Mouse (Mus musculus) midbrain, embryonic 16.5 days (tissue): ENCODE measurements around the gene Gm37240. TPM values are rescaled to one million over a fixed set of nuclear protein-coding genes. Genes with fewer than 3 reads are reported as not detected.
"Not testable (repeated sequence)": the region's sequence is repeated elsewhere in the genome, so short reads cannot be mapped to it uniquely, and the experiment has no call there.

Experiments
- ATAC-seq: fragments of 200-750 bp; cut with Nextera tagmentation; 2 replicates; pipeline ENCODE4 v1.8.0; 2017; ENCODE audit warnings: moderate TSS enrichment
- H3K27ac ChIP-seq: fragments of 300-500 bp; sonication (generic); 2 replicates; pipeline ENCODE4 v1.5.1; 2014; ENCODE audit warnings: mild to moderate bottlenecking, low read length, mixed read lengths
- H3K27me3 ChIP-seq: fragments of 300-500 bp; sonication (generic); 2 replicates; pipeline ENCODE4 v1.6.1; 2014; ENCODE audit warnings: low read depth, low read length, mixed read lengths; ENCODE audit not compliant: control insufficient read depth, insufficient read depth
- H3K36me3 ChIP-seq: fragments of 300-500 bp; sonication (generic); 2 replicates; pipeline ENCODE4 v1.6.1; 2014; ENCODE audit warnings: mild to moderate bottlenecking, low read length, moderate library complexity, mixed read lengths; ENCODE audit not compliant: control insufficient read depth, insufficient read depth
- H3K4me1 ChIP-seq: fragments of 300-500 bp; sonication (generic); 2 replicates; pipeline ENCODE4 v1.6.1; 2014; ENCODE audit warnings: mild to moderate bottlenecking, low read length, mixed read lengths; ENCODE audit not compliant: control insufficient read depth, insufficient read depth
- H3K4me2 ChIP-seq: fragments of 300-500 bp; sonication (generic); 2 replicates; pipeline ENCODE4 v1.6.1; 2014; ENCODE audit warnings: mild to moderate bottlenecking, low read length, mixed read lengths
- H3K4me3 ChIP-seq: fragments of 300-500 bp; sonication (generic); 2 replicates; pipeline ENCODE4 v1.5.1; 2014; ENCODE audit warnings: low read depth, mild to moderate bottlenecking, low read length, moderate library complexity, mixed read lengths
- H3K9ac ChIP-seq: fragments of 300-500 bp; sonication (generic); 2 replicates; pipeline ENCODE4 v1.6.1; 2014; ENCODE audit warnings: low read depth, low read length, mixed read lengths
- H3K9me3 ChIP-seq: fragments of 300-500 bp; sonication (generic); replicated peaks from 2 replicates; pipeline ENCODE4 v1.6.1; 2014; ENCODE audit warnings: mild to moderate bottlenecking, low read length, mixed read lengths; ENCODE audit not compliant: control insufficient read depth, poor library complexity, severe bottlenecking
- WGBS: fragments of 180-500 bp; shearing (Covaris S2); extraction: QIAGEN DNeasy Blood & Tissue Kit; methylation state at CpG from one replicate; pipeline ENCODE4 v1.1.7; 2014; 5-methylcytosine and 5-hydroxymethylcytosine counted together
- polyA plus RNA-seq: library from polyadenylated mRNA; unstranded; fragments of >200 nt; fragmentation: Nextera tagmentation; extraction: Ambion mirVana; gene quantifications from 2 replicates; pipeline ENCODE4 v1.2.1, GENCODE M21; 2015

Gene Gm37240
- polyA plus RNA-seq, 1 experiment from 2014 or later: 0.26 TPM

DNA sequence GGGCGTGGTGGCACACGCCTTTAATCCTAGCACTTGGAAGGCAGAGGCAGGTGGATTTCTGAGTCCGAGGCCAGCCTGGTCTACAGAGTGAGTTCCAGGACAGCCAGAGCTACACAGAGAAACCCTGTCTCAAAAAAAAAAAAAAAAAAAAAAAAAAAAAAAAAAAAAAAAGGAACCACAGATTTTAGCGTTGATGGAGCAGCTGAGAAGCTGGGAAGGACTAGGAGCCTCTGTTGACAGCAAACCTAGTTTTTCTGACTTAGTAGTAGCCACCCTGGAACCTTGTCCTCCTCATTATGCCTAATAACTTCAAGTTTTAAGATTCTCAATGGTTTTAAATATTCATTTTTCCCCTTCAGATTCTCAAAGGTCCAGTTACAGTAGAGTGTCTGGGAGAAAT, 1239.2 kb downstream of the Gm37240 start:
- WGBS: 91% methylated on average over 4 of the region's 4 CpGs
- H3K9me3 ChIP-seq, H3K27ac ChIP-seq, H3K4me1 ChIP-seq, H3K4me3 ChIP-seq, H3K27me3 ChIP-seq, H3K9ac ChIP-seq, H3K4me2 ChIP-seq, ATAC-seq, H3K36me3 ChIP-seq: not testable (repeated sequence)

DNA sequence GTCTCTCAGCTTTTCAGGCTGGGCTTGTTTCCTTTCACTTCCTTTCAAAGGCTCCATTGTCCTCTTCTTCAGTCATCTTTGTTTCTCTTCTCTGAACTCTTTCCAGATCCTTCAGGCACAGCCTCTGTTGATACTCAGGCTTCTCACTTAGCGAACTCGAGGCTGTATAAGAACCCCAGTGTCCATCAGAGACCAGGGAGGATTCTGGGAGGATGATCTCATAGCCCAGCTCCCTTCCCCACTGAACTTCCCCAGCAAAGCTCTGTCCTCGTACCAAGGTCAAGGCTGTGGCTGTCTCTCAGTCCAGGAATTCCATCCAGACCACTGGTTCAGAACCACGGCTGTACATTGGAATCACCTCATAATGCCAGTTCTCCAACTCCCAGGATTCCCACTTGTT, 1239.7 kb downstream of the Gm37240 start:
- Histone ChIP-seq H3K36me3 (no peaks in the 10 kb centered on the region), H3K9me3 (no peaks in the 10 kb centered on the region), H3K27ac (no peak overlapping the region), H3K4me1 (no peaks in the 10 kb centered on the region), H3K4me2 (no peak overlapping the region), H3K4me3 (no peak overlapping the region), H3K27me3 (no peaks in the 10 kb centered on the region), H3K9ac (no peak overlapping the region)
- 38% methylated on average over 4 of the region's 4 CpGs for WGBS
- ATAC-seq: no peak

DNA sequence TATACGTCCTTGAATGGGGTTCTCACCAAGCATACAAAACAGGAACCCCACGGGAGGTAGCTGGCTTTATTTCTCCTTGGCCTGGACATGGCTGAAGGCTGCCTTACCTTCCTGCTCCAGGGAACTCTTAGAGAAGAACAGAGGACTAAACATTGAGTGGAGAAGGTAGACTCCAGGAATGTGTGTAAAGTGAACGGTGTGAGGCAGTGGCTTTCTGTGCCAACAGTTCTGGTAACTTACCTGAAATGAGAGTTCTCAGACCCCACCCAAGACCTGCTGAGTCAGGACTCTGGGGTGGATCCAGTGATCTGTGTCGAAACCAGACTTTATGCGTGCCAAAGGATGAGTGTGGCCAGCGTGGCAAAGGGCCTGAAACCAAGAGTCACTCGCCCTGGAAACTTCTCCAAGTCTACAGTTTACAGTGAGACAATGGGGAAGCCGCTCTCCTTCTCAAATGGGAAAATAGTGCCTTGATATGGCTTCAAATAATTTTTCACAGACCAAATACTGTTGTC, 1240.9 kb downstream of the Gm37240 start:
- no peak overlapping the region for H3K4me3 ChIP-seq
- WGBS: 86% methylated on average over 8 of the region's 8 CpGs
- H3K9ac ChIP-seq: no peak overlapping the region
- no peak overlapping the region for H3K27ac ChIP-seq
- H3K4me1 ChIP-seq: no peaks in the 10 kb centered on the region
- no peak for ATAC-seq
- no peaks in the 10 kb centered on the region for H3K27me3 ChIP-seq
- no peaks in the 10 kb centered on the region for H3K36me3 ChIP-seq
- H3K9me3 ChIP-seq: no peaks in the 10 kb centered on the region
- no peak overlapping the region for H3K4me2 ChIP-seq

DNA sequence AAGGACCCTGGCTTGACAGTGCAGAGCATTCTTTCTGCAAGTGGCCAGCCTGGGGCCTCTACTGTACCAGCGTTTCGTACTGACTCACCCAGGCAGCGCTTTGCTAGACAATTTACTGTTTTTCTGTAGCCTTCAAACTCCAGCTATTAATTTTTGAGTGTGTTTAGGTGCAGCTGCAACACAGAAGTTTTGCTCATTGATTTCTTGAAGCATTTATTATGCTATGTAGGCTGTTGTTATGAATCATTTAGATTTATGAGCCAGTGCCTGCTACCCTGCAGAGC, 1241.4 kb downstream of the Gm37240 start:
- Histone ChIP-seq H3K9me3 (no peaks in the 10 kb centered on the region), H3K36me3 (no peaks in the 10 kb centered on the region), H3K4me3 (no peak overlapping the region), H3K4me1 (no peaks in the 10 kb centered on the region), H3K9ac (no peak overlapping the region), H3K27me3 (no peaks in the 10 kb centered on the region), H3K27ac (no peak overlapping the region), H3K4me2 (no peak overlapping the region)
- no peak for ATAC-seq
- 96% methylated on average over 3 of the region's 3 CpGs for WGBS

DNA sequence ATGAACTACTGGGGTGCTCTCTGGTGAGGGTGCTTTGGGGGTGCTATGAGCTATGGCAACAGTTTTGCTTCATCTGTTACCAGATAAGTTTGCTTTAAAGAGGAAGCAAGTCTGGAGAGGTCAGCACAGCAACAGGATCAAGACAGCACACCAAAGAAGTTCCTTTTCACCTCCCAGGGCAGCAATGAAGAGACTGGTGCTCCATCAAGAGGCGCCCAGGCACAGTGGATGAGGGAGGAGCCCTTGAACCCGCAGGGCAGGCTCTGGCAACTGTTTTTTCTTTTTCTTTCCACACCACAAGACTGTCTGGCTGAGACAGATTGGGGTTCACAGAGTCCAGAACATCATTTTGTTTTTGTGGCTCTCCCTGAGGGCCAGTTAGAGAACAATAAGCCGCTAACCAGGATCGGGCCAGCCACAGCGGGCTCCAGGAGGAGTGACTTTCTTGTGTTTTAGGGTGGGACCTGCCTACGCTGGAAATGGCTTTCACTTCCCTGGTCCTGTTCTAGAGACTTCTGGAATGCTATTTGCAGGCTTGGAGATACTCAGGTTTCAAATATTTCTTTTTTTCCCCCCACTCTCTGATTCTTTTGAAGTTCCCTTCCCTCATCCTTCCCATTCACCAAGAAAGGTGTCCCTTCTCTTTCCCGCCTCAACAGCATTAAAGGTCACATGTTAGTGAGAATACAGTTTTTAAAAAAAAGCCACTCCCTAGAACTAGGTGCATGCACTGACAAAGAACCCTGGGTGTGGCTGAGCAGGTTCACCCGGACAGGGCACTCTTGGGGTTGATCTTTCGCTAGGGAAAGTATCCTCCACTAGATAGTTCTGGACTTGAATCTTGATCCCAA, 1241.9 kb downstream of the Gm37240 start:
- no peak for ATAC-seq
- H3K27ac ChIP-seq: no peak overlapping the region
- 84% methylated on average over 9 of the region's 9 CpGs for WGBS

DNA sequence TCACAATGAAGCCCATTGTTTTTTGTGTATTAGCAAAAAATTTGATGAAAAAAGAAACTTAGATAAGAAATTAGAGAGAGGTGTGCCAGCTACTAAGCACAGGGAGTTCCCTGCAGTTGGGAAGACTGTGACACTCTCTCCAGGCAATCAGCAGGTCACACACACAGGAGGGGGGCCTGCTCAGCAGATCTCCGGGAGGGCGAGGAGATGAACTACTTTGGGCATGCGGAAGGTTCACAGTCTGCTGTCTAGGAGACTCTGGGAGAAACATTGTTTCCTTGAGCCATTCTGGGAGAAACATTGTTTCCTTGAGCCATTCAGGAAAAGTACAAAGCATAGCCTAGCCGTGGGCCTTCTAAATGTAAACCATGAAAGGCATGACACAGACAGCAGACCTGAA, 1244.4 kb downstream of the Gm37240 start:
- Histone ChIP-seq H3K27ac (no peak overlapping the region), H3K9me3 (no peaks in the 10 kb centered on the region), H3K36me3 (no peaks in the 10 kb centered on the region), H3K9ac (no peak overlapping the region), H3K4me2 (no peak overlapping the region), H3K27me3 (no peaks in the 10 kb centered on the region), H3K4me3 (no peak overlapping the region), H3K4me1 (no peaks in the 10 kb centered on the region)
- 48% methylated on average over 4 of the region's 4 CpGs for WGBS
- no peak for ATAC-seq

More for the DNA sequence above, 1241.9 kb downstream of the Gm37240 start:
- H3K9me3 ChIP-seq: no peaks in the 10 kb centered on the region
- no peaks in the 10 kb centered on the region for H3K36me3 ChIP-seq
- H3K4me2 ChIP-seq: no peak overlapping the region
- no peaks in the 10 kb centered on the region for H3K27me3 ChIP-seq
- H3K9ac ChIP-seq: no peak overlapping the region
- no peaks in the 10 kb centered on the region for H3K4me1 ChIP-seq
- no peak overlapping the region for H3K4me3 ChIP-seq

DNA sequence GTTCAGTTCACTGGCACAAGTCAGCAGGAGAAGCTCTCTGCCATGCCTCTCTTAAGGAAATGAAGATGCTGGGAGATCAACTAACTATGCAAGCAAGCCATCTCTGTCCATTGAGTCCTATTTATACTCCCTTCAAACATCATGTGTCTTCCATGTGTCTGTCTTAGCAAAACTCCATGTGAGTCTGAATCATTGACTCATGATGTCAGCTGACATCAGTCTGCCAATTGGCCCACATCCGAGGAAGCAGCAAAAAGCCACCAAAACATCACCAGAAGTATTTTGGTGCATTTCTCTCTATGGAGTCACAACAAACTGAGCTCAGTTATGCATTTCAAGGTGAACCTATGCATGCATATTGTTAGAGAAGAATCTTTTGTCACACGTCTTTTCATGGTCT, 1245.9 kb downstream of the Gm37240 start:
- no peaks in the 10 kb centered on the region for H3K36me3 ChIP-seq
- no peaks in the 10 kb centered on the region for H3K4me1 ChIP-seq
- ATAC-seq: no peak
- no peaks in the 10 kb centered on the region for H3K27me3 ChIP-seq
- H3K27ac ChIP-seq: no peak overlapping the region
- no peak overlapping the region for H3K4me2 ChIP-seq
- H3K4me3 ChIP-seq: no peak overlapping the region
- no peak overlapping the region for H3K9ac ChIP-seq
- H3K9me3 ChIP-seq: no peaks in the 10 kb centered on the region
- 90% methylated on average over 2 of the region's 2 CpGs for WGBS

DNA sequence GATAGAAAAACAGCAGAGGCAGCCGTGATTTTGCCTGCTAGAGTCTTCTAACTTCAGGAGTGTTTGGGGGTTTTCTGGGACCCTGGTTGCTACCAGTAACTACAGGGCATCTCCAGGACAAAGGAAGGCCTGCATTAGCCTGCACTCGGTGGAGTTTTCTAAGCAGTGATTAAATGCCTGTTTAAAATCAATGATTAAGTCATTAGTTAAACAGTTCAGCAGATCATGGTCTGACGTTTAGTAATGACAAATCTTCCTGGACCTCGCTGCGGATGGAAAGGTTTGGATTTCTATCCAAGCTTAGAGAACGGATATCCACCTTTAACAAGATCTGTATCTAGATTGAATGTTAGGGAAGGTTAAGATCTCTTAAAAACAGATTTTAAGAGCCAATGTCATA, 1246.8 kb downstream of the Gm37240 start:
- Histone ChIP-seq H3K36me3 (no peaks in the 10 kb centered on the region), H3K27ac (no peak overlapping the region), H3K9ac (no peak overlapping the region), H3K27me3 (no peaks in the 10 kb centered on the region), H3K4me2 (no peak overlapping the region), H3K4me1 (no peaks in the 10 kb centered on the region), H3K9me3 (no peaks in the 10 kb centered on the region), H3K4me3 (no peak overlapping the region)
- WGBS: 51% methylated on average over 6 of the region's 6 CpGs
- ATAC-seq: no peak

DNA sequence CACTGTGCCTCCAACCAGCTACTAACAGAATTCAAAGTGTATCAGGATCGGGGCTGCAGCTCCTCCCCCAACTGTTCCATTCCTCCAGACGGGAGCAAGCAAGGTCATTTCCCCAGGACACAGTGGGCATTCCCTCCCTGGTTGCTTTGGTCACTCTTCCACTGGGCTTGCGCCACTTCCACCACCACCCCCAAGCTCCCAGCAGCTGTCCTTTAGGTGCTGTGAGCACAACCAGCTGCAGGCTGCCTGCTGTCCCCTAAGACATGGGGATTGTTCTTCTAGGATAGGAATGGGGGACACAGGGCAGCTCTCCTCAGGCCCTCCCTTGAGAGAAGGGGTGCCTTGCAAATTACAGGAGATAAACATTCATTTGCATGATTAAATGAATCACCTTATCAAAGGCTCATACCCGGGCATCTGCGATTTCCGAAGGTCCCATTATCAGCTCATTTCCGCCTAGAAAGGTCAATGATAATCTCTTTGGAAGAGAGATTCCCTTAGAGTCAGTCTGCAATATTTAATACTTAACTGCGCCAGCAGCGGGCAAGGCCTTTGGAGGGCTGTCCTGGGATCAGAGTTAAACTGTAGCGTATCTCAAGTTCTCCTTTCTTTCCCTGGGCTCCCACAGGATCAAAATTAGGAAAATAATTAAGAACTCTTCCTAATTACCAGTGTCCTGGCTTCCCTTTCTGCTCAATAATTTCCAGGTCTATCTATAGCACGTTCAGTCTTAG, 1247.4 kb downstream of the Gm37240 start:
- Histone ChIP-seq H3K27ac (no peak overlapping the region), H3K9me3 (no peaks in the 10 kb centered on the region; the same call in 1 of the 2 replicates), H3K36me3 (no peaks in the 10 kb centered on the region), H3K4me2 (no peak overlapping the region), H3K27me3 (no peaks in the 10 kb centered on the region), H3K9ac (no peak overlapping the region), H3K4me3 (no peak overlapping the region), H3K4me1 (no peaks in the 10 kb centered on the region)
- no peak for ATAC-seq
- WGBS: 47% methylated on average over 11 of the region's 11 CpGs
